Mouse (Mus musculus): ENCODE data around the gene Adgrg5.

- no peak for TF ChIP-seq POLR2A (IDR thresholded peaks at IDR 0.05; ENCODE audit: borderline replicate concordance, low read depth, low read length)
- peak; percentile 50; the same call in 1 of the 2 replicates for TF ChIP-seq CTCF (IDR thresholded peaks at IDR 0.05; ENCODE audit: low read depth, low read length)
Observed at GRCm38 (mm10) chr8:94954921-94955758, 31.6 kb downstream of the Adgrg5 start.
